Mouse (Mus musculus) layer of hippocampus, postnatal 25 days (tissue): Measurements from ENCODE around the gene Cstf3. TPM values are rescaled to one million over a fixed set of nuclear protein-coding genes. Genes with fewer than 3 reads are reported as not detected.

Experiments
- DNase-seq, 2 experiments: peaks; one replicate each; pipeline ENCODE4 v3.0.0; 2022; ENCODE audit warnings: mixed read lengths in 2 of 2, low spot score in 1 of 2; ENCODE audit errors: extremely low spot score in 1 of 2
- total RNA-seq, 2 experiments: library from RNA; stranded (reverse); gene quantifications; 2 replicates each; pipeline ENCODE4 v1.2.3; 2021

Gene Cstf3
- total RNA-seq, 2 experiments from 2014 or later: 40.2 to 47.5 TPM

DNA sequence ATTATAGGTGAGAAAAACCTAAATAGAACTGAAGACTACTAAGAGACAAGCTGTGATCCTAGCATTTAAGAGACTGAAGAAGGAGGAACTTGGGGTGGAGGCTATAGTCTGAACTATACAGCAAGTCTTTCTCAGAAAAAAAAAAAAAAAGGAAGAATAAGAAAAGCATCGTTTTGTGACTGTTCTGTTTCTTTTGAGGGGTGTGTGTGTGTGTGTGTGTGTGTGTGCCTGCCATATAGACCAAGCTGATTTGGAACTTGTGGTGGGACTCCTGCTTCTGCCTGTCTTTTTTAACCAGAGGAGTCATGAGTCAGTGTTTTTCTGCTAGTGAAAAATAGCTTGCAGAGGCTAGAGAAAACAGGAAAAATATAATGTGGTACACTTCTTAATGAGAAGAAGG is 4.7 kb downstream of the Cstf3 start:
- DNase-seq: no peak

DNA sequence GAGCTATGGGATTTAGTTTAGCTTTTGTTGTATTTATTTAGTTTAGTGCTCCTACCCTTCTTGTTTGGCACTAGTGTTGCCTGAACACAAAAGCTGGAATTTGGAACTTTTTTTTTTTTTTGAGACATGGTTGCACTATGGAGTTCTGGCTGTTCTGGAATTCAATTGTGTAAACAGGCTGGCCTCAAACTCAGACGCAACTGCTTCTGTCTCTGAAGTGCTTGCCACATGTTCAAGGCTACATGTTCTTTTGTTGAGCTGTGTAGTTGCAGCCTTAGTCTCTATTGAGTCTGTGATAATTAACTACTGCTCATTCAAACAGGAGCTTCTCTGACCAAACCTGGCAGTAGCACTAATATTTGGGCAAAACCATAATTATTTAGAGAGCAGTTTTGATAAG is 13.1 kb downstream of the Cstf3 start:
- no peak for DNase-seq

DNA sequence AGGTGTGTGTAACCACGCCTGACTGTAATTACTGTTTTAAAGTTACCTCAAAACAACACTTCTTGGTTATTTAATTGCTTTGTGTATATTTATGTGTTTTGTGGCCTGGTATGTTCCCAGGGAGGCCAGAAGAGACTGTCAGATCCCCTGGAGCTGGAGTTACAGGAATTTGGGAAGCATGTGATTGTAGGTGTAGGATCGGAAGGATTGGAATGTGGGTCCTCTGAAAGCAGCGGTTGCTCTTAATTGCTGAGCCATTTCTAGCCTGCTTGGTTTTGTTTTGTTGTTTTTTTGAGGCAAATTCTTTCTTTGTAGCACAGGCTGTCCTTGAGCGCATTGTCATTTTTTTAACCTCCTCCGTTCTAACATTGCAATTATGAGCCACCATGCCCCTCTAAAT is 14.4 kb downstream of the Cstf3 start:
- no peak for DNase-seq

DNA sequence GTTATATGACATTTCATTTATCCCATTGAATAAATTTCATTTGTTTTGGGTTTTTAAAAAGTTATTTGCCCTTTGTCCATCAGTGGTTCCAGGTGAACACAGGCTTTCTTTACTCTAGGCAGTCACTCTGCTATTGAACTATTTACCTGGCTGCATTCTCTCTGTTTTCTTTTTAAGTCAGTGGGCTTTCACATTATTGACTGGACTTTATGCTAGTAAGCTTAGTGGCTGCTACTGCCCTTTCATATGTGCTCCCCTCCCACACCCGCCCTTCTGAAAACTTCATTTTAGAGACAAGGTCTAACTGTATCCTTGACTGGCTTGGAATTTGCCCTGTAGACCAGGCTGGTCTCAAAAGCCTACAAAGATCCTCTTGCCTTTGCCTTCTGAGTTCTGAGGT is 15.2 kb downstream of the Cstf3 start:
- DNase-seq: no peak

DNA sequence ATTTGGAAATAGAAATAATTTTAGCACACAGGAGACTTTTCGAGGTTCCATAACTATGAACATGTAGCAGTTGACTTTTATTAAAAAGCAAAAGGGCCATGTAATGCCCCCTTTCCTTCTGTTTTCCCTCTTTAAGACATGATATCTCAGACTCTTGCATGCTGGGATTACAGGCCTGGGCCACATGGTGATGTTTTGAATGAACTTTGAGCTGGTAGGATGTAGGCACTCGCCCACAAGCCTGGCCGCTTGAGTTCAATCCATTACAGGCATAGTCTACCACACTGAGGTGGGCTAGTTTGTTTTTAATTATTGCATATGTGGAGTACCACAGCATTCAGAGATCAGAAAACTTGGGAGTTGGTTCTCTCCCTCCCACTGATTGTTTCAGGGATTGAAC is 24.5 kb downstream of the Cstf3 start:
- no peak for DNase-seq

DNA sequence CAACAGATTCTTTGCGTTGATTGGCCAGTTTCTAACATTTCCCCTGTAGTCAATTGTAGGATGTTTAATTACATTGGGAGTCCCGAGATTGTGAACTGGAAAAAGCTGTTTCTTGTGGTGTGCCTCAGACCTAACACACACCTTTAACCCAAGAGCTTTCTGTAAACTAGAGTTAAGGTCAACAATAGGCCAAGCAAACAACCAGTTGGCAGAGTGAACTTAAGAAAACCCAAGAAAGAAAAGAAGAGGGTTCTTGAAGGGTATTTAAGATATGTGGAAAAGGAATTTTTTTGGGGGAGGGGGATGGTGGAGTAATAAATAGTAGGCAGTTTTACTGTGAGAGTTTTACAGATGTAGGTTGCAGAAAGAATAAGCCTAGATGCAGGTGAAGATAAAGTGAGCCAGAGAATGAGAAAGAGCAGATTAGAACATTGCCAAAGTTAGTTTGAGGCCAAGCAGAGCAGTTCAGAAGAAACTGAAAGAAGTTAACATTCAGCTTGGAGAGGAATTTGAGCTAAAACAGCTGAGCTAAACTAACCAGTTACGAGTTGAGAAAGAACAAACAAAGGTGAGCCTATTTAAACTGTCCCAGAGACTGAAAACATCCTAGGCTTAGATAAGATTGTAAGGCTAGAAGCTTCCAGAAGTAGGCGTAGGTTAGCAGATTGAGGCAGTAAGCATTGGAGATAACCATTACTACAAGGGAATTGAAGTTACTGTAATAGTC is 25.8 kb downstream of the Cstf3 start:
- no peak for DNase-seq

DNA sequence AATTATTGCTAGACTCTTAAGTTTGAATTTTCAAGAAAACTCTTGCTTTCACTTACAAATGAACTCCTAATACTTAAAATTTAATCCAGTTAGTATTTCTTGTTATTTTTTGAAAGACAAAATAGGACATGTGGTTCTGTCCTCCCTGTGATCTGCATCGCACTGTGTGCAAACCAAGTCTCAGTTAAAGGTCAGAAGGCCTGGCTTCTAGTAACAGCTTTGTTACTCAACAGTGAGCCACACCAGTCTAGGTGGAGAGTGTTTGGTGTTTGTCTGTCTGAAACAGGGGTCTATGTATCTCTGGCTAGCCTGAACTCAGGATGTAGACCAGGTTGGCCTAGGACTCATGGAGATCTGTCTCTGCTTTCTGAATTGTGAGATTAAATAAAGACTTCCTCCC is 68.3 kb downstream of the Cstf3 start:
- DNase-seq: no peak

DNA sequence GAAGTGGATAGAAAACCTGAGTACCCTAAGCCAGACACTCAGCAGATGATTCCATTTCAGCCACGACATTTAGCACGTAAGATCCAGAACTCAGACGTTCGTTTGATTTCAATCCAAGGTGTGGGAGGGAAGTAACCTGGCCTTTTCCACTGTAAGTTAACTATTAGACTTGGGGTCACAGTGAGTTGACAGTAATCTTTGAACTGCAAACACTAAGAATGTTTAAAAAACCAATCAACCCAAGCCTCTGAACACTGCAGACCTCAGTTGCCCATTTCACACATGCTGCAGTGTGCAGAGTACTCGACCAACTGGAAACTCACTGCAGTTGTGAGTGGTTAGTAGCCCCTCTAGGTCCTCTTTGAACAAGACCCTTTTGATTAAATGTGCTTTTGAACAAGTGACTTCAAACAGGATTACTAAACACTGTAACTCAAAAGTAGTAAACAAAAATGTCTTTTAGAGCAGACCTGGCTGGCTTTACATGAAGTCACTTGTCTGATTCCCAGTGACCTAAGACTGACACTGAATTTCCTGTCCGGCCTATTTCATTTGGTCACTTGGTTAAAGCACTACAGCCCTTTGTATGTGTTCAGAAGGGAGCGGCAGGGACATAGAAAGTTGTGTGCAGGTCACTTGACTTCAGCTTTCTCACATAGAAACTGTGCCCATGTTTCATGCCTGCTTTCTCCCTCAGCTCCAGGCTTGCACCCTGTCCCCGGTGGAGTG is 73.2 kb downstream of the Cstf3 start:
- DNase-seq: no peak

DNA sequence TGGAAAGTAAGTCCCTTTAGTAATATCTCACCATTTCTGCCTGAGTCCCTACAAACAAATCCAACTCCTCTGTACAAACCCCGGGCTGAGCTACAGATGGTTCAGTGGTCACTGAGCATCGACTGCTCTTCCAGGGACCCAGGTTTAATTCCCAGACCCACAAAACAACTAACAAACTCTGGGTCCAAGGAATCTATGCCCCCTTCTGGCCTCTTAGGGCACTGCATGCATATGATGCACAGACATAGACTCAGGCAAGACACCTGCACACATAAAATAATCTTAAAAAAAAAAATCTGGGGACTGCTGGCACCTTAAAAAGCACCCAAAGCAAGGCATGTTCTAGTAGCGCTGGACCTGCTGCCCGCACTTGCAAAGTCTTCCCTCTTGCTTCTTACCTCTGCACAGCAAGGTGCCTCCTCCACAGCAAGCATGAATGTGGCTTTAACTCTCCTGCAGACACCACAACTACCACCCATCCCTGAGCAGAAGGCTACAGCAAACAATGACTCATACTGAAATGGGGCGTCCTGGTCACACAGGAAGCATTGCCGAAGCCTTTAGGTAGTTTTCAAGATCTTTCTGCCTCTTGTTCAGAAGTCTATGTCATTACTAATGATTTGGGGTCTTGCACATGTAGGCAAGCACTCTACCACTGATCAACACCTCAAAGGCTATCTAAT is 78.9 kb downstream of the Cstf3 start:
- no peak for DNase-seq

DNA sequence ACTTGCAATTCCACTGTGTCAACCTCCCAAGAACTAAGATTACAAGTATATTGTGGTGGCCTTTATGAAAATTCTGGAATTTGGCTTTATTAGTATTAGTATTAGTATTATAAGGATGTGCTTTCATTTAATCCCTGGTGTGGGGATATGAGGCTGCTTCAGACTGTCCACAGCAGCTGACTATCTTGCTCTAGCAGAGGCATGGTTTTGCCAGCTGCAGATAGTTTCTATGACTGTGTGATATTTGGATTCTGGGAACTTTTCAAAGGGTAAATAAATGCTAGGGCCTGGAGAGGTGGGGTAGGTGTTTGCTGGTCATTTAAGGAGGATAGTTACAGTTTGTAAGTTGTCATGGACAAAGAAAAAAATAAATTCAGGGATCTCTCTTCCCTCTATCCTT is 81.4 kb downstream of the Cstf3 start:
- no peak for DNase-seq

DNA sequence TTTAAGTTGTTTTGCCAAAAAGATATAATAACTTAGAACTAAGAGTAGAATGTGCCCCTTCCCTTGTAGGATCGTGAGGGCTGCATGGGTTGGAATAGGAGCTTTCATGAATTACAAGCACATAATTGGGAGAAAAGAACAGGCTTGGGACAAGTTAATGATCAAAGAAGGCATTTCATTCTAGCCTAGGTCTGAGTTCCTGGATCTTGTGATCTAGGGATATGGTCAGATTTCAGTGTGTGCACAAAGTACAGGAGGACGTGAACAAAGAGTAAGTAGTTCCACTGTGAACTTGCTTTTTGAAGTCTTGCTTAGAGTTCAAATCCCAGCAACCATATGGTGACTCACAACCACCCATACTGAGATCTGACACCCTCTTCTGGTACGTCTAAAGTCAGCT is 87.0 kb downstream of the Cstf3 start:
- DNase-seq: no peak

DNA sequence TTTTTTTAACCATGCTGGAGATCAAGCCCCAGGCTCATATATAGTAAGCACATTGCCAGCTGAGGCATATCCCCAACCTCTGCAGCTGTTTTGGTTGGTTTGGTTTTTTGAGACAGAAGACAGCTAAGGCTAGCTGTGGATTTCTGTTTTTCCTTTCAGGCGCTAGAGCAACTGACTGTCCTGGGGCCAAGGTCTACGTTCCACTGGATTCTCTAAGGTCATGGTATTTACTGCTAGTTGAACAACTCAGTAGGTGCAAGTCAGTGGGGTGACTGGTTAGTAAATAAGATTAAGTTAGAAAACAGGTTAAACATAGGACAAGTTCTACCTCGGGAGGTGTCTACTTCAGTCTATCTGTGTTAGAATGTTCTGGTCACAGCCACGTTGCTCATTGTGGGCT is 94.4 kb downstream of the Cstf3 start:
- no peak for DNase-seq

DNA sequence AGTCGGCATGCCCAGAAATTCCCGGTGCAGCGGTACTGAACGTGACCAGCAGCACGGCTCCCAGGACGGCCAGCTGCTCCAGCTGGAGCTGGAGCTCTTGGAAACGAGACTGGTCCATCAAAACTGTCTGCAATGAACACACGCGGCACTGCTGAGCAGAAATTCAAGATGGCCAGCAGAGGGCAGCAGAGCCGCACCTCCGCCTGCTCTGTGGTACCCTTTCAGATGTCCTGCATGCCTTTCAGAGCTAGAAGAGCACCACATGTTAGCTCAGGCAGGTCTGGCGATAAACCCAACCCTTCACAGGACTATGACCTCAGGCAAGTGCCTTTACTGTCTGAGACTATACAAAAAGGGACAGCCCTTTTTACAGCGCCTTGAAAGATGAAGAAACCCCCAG is 95.1 kb downstream of the Cstf3 start:
- DNase-seq: peak; percentile 71 to 90

DNA sequence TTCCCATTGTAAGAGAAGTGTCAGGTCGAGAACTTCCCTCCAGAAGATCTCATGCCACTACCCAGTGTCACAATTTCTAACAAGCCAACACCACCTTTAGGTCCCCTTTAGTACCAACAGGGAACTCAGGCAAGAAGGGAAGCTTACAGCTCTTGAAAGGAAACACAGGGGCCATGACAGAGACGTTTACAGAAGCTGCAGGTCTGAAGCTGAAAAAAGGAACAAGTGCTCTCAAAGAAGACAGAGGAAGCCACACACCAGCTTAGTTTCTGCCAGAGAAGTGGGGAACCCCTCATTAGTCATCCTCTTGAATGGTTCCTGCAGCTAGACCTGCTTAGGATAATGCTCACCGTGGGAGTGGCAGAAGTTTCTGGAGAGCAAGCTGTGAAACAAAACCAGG is 96.9 kb downstream of the Cstf3 start:
- no peak for DNase-seq

DNA sequence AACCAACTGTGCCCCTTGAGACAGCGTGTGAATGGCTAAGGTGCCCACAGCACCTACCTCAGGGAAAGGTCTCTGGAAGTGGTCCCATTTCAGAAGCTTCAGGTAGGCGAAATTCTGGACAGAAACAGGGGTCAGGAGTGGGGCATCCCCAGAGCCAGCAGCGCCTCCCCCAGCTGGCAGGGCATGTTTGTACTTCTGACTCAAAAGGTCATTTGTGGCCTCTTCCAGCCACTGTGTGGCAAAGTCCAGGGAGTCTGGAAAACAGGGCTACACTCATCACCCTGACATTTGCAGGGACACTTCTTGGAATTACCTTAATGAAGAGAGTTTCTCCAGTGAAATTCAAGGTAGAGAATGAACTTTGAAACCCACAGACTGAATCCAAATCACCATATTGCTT is 98.0 kb downstream of the Cstf3 start:
- no peak for DNase-seq

DNA sequence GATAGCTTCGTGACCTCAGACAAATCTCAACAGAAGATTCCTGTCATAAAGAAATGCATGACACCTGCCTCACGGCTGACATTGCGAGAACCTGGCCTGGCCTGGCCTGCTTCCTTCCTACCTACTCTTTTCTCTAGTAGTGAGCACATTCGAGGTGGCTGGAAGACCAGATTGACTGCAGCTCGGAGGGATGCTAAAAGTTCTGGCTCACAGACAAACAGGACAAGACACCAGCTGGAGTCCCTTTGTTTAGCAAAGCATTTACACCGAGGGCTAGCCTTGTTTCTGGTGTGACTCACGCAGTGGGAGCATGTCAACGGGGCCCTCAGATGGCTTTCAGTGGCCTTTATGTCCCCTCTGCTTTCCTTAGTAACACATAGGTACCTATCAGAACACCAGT is 98.4 kb downstream of the Cstf3 start:
- no peak for DNase-seq

DNA sequence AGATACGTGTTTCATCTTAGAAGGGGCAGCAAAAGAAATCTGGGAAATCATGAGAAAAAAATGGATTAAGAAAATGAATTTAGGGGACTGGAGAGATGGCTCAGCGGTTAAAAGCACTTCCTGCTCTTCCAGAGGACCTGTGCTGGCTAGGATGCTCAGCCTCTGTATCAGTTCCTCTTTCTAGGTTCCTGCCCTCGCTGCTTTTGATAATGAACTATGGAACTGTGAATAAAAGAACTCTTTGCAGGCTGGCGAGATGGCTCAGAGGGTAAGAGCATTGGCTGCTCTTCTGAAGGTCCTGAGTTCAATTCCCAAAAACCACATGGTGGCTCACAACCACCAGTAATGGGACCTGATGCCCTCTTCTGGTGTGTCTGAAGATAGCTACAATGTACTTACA is 100.4 kb downstream of the Cstf3 start:
- DNase-seq: no peak

DNA sequence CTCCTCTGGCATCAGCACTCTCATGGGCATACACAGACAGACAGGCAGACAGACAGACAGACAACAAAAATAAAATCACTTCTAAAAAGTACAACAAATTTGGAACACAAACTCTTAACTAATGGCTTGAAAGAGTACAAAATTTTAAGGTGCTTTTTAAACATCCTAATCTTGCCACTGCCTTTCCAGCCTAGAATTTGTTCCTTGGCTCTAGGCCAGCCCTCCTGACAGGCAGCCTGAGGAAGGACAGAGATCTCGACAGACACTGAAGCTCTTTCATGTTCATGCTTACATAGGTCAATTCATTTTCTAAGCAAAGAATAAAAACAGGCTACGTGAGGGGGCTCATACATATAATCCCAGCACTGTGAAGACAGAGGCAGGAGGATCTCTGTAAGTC is 102.2 kb downstream of the Cstf3 start:
- no peak for DNase-seq

DNA sequence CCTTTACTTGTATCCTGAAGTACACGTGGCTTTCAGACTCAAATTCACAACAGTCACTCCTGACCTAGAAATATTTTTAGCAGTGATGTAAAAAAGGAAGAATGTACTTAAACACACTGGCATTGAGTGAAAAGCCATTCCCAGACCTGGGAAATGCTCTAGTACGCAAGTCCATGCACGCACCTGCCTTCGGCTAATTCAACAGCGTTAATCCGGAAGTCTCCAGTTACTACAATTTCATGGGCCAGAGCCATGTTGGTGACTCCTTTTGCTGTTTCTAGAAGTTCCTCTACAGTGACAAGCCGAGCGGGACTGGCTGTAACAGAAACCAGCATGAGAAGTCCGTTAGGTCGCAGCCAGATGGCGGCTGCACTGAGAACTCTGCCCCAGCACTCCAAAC is 109.3 kb downstream of the Cstf3 start:
- DNase-seq: no peak

DNA sequence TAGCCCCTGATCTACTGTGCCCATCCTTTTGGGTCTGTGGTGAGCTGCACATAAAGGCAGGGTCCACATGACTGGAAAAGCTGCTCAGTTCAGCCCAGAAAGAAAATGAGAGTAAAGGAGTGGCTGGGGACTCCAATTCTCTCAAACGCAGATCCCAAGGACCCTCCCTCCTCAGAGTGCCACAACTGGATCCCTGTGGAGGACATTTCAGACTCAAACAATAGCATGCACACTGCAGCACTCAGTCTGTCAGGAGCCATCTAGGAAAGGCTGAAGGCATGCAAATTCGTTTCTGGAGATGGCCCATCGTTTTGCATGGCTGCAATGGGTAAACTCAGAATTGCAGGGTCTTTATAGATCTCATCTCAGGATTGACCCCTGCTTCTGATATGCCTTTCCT is 112.8 kb downstream of the Cstf3 start:
- DNase-seq: no peak

DNA sequence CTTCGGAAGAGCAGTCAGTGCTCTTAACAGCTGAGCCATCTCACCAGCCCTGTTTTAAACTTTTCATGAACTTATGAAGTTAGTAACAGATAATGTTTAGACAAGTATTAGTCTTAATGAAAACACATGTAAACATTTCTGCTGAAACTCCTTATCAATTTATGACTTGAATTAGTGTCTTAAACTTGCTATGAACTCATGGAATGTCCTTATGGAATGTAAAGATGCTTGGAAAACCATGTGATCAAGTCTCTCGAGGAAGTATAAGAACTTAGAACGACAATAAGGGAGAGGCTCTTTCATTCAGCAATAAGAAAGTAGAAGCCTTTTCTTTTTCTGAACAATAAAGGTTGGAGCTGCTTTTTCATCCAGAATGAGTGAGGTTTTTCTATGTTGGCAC is 114.0 kb downstream of the Cstf3 start:
- DNase-seq: no peak
